Mouse (Mus musculus): ENCODE results near the gene Rorb.

The Rorb gene

DNA sequence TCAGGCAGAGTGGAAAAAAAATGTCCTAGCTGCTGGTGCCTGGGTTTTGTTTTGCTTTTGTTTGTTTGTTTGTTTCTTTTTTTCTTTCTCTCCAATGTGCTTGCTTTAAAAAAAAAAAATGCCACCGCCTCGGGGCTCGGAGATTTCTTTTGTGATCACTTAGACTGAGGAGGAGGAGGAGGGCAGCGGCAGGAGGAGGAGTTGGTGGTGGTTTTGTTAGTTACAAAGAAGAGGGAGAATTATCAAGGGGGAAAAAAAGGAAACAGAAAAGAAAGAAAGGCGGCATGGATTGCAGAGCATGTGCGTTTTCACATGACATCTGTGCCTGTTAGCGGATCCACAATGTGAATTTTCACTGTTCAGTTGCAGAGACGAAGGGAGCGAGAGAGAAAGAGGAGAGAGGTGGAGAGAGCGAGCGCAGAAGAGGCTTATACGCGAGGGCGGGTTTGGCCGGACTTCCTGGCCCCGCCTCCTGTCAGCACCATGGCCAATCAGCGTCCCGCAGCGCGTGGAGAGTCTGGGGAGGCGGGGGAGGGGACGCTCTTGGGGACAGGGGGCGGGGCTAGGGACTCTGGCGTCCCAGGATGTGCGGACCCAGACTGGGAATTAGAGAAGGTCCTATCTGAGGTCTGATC is at the start of gene Rorb:
Gene Rorb, minus strand, starts transcription at position 404 of the 635 bp plus-strand sequence.
- DNase-seq (ENCODE audit: low spot score), result peak; percentile 93

DNA sequence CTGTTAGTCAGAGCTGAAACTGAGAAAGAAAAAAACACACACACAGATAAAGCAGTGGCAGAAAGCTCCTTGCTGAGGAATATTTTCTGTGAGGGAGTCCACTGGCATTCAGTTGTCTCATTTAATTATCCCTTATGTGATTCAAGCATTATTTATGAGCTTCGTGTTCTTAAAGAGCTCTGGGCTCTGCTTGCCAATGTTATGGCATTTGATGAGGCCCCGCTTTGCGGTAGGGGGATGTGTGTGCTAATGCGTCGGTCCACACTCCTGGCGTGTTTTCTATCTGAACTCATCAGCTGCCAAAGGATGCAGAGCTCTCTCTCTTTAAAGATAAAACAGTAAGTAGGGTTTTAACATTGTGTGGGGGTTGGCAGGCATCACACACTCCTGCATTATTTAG is 37.9 kb upstream of the Rorb start:
- DNase-seq (ENCODE audit: low spot score), result no peak

DNA sequence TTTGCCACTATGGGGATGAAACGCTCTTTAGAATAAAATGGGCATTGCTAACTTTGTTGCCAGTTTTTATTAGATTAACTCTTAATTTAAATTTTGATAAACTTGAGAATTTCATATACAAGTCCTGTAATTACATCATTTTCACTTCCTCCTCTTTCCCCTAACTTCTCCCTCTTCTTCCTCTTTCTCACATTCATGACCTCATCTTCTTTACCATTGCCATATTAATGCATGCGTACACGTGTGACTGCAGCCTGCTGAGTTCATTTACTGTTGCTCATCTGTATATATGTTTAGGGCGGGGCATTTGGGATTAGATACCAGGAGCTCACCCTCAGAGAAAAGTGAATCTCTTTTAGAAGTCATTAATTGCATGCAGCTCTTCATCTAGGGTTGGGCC is 33.5 kb upstream of the Rorb start:
- no peak for DNase-seq (ENCODE audit: low spot score)

DNA sequence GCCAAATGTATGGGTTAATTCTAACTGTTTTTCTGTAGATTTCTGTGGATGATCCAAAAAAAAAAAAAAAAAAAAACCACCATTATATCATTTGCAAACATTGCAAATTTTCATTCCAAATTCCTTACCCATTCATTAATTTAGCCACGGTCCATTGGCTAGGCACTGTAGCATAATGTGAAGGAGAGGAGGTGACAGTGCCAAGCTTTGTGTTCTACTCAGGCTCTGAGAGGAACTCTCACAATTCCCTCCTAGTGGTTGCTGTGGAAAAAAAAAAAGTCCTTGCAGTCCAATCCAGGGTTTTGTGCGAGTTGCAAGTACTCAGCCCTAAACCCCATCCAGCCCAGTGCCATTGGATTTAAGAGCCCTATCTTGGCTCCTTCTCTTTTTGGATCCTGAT is 25.9 kb upstream of the Rorb start:
- DNase-seq (ENCODE audit: low spot score), result peak; percentile 5

DNA sequence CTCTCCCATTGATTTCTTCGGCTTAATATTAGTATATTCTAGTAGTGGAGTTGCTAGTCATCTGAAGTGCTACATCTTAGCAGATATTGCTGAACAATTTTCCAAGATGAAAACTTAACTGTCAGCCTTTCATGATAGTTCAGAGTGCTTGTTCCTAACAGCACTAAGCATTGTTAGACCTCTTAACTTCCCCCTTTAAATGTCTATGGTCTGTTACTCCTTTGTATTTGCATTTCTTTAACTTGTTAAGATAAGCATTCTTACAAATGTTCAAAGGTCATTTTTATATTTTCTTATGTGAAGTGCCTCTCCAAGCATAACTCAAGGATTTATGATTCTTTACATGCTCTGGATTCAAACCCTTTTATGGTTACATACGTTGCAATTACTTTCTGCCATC is 24.8 kb upstream of the Rorb start:
- no peak for DNase-seq (ENCODE audit: low spot score)

DNA sequence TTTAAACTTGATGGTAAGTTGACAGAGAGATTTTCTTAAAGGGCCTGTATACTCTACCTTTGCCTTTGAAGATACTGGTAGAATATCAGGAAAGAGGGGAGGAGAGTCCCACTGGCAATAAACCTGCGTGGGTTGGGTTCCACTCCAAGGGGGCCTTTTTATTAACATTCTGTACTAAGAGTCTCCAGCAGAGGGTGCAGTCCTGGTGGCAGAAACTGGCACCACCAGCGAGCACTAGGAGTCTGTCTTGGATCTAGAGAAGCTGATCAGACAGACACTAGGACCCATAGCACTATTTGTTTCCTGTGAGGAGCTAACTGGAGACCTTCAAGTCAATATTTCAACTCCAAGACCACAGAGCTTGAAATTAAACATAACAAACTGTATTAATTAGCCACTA is 11.3 kb upstream of the Rorb start:
- DNase-seq (ENCODE audit: low spot score), result no peak

DNA sequence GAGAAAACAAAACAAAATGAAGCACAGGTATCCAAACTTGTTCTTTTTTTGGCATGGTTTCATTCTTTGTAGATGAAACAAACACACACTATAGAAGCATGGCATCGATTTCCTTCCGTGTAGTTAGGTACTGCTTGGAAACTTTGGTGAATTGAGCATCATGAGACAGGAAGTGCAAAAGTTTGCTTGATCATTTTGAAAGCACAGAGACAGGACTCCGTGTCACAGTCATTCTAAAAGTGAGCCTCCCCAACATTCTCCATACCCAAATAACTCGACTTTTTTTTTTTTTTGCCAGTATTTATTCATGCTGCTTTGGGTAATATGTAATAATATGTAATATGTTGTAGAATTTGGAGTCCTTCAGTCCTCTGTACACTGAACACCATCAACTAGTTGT is 1.2 kb upstream of the Rorb start:
- DNase-seq (ENCODE audit: low spot score), result no peak

DNA sequence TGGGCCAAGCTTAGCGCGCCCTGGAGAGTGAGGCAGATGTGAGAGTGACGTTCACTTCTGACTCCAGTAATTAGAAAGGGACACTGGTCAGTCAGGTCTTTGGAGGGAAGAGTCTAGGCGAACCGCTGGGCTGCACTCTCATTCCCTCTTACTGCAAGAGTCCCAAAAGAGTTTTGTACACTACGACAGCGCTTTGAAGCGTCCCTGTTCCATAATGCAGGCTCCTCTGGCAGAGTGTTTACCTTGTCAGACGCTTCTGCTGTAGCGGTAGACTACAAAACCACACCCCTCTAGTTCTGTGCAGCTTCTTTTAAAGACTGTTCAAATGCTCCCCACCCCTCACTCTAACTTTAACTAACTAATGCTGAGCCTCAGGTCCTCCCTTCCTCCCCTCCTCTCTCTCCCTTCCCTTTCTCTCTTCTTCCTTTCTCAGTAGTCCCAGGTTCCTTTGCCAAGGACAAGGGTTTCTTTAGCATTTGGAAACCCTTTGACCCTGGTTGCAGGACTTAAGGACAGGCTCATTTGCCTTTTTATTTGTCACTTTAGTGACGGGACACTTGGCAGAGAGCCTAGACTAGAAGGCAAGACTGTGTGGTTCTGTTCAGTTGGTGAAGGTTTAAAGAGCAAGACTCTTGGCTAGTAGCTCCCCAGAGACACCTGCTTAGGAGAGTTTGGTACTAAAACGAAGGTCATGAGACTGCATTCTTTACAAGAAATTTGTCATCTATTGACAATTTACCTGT is 603 bp upstream of the Rorb start:
- no peak for DNase-seq (ENCODE audit: low spot score)

DNA sequence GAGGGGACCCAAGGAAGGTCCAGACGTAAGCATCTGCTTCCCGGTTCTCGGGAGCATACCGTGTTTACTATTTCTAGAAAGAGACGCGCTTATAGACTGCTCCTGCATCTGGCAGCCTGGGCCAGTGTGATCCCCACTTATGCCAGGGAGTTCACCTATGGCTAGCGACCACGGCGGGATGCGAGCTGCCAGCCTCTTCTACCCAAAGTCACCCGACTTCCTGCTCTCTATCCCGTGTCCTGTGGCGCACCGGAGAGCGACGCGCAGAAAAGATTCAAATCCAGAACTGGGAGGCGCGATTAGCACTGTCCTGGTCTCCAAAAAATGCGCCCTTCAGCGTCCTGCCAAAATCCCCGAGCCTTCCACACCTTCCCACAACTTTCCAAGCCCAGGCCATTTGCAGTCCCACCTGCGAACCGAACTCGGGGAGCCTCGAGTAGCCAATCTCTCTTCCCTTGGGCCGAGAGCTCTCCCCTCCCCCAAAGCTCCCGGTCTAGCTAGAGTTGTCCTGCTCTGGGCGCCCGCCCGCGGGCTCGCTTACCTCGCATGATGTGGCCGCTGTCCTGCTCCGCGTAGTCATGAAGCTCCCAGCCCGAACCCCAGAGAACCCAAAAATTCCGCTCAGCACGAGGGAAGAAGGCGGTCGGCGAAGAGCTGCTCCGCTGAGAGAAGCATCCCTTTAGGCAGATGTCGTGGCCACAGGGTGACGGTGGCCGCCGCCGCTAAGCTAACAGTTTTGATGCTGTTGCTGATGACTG is 806 bp downstream of the Rorb start:
- peak; percentile 49 for DNase-seq (ENCODE audit: low spot score)

DNA sequence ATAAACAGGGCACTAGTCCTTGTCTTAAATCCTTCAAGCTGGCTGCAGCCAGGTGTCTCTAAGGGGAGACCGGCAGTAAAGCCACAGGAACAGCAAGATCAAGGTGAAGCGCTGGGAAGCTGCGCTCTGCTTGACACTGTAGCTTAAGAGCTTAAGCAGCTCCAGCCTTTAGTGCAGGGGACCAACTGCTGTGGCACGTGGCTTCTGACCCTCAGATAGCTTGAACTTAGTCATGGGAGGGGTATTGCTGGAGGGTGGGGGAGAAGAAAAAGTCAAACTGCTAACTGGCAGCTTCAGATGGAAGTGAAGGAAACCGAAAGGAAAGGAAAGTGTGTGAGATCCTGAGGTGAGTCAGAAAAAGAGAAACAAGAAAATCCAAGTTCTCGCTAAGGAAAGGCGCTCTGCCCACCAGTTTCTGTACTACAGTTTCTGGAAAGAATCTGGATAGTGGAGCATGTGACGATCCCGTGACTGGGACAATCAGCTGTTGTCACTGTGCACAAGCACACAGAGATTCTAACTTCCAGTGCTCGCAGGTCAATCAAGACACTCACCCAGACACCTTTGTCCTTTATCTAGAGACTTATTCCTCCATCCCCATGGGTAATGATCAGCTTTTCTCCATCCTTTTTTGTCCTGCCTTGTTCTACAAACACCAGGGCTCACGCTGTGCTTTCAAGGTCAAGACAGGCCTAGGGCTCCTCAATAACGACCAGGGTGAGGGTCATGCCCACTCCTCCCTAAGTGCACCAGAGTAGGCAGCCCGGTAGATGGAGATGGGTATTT is 2.2 kb downstream of the Rorb start:
- peak; percentile 27 for DNase-seq (ENCODE audit: low spot score)

DNA sequence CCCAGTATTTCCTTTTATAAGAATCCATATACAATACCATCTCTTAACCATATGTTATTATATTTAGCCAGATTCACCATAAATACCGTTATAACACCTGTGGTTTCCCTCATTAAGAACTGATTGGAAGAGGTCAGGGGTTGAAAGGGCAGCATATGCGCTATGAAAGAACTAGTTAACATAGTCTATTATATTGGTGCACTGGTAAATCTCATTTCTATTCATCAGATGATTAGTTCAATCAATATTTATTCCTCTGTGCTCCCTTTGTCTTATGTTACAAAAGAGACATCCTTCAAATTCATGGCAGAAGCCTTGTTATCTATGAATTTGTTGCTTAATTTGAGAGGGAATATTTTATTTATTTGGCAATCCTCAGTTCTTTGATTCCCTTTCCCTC is 6.4 kb downstream of the Rorb start:
- no peak for DNase-seq (ENCODE audit: low spot score)

DNA sequence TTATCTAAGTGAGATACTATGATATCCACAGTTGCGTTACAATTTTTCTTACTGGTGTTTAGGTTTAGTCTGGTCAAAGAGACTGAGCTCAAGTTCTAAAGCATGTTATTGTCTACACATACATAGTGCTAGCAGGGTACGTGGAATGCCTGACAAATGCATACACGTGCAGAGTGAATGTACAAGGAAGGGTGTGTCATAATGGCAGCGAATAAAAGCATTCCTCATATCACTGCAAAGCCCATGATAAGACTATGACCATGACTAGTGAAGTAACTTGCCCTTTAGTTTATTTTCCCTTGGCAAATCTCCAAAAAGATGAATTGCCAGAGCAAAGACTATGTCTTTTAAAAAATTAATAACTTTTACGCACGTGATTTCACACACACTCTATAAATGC is 13.8 kb downstream of the Rorb start:
- no peak for DNase-seq (ENCODE audit: low spot score)

DNA sequence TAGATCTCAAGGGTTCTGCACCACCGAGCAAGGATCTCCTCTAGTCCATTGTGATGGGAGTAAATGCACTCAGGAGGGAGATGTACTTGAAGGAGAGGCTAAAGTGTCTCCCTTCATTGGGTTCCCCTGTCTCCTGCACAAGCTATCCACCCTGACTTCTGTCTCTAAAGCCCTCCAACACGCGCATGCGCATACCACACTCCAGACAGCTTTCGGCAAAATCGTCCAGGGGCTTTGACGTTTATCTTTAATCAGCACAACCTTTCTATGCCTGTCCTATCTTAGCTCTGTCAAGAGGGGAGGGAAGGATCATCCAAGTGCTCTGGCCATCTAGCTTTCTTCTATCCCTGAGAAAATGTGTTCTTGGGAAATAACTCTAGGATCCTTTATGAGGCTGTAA is 21.6 kb downstream of the Rorb start:
- no peak for DNase-seq (ENCODE audit: low spot score)

DNA sequence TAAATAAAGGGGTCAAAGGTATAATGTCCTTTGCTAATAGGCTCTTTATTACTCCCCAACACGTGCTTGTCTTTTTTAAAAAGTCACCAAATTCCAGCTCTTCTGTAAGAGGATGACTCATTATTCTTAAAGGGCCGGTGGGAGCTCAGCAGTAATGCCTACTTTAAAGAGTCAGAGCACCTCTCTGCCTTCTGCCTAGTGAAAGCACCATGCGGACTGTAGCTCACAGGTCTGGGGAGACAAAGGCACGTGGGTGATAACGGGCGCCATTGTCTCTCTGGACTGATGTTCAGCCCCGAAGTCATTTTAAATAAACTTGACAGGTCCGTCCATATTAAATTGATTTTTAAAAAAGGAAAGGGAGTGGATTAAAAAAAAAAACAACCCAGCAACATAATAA is 33.1 kb downstream of the Rorb start:
- no peak for DNase-seq (ENCODE audit: low spot score)

DNA sequence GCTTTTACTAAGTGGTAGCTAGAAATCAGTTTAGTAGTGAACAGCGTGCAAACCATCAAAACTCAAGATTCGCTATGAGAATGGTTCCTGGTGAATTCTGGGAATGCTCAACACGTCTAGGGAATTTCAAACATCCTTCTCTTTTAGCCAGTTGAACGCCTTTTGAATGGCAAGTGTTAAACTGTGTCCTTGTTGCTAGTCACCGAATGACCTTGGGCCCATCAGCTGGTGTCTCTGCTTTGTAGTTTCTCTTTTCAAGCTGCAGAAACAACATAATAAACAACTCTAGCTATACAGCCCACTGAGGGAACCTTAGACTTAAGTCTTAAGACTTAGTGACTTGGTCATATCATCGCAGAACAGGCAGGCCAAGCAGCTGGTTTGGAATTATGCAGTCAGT is 36.2 kb downstream of the Rorb start:
- no peak for DNase-seq (ENCODE audit: low spot score)

DNA sequence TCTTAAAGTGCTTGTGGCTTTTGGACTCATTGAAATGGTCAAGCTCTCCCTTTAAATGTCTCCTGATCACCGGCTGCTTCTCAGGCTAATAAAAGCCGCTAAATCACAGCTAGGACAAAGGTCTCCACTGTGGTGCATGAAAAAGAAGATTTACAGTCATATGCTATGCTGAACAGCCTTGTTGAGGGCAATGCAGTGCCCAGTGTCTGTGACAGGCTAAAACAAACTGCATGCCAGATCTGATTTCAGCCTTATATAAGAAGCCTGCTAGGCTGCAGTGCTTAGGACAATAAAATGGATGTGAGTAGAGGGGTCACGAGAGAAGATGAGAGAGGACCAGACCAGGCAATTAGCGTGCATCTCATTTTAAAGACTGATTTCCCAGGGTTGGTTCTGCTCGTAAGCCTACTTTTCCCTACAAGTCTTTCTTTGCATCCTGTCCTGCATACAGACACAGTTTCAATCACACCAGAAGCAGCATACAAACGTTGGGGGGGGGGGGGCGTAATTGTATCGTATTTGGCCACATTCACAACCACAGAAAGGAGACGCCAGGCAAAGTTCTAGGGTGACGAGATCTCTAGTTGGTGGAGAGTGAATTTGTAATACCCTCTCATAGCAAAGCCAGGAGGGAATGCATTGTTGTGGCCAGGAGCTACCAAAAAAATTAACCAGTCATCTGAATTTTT is 52.1 kb downstream of the Rorb start:
- peak; percentile 8 for DNase-seq (ENCODE audit: low spot score)

DNA sequence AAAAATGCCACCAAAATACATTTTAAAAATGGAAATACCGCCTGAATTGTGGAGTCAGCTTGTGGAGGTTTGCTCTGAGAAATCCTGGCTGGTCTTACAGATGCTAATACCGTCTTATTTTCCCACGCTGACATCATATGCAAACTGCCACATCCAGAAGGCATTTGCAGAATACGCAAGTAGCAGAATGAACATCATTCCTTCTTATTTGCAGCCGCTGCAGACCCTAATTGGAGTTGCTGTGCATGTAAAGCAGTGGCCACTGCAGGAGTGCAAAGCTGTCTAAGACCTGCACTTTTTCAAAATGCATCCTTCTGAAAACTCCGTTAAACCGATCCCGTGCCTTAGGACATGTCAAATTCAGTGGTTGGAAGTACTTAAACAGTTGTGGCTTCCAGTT is 52.8 kb downstream of the Rorb start:
- DNase-seq (ENCODE audit: low spot score), result no peak

DNA sequence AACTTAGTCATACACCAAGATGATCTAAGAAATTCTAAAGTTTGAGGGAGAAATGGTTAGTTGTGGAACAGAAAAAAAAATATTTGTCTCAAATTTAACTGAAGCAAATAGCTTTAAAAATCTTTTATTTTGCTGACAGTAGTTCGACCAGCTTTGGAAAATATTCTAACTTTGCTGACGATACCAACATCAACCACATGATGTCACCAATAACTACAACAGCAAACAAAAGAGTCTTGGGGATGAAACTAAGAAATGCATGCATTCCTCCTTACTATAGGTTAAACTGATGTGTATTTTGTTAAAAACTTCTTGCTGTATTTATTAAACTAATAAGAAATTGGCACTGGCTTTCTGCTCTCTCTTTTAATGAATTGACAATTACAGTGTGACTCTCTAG is 67.9 kb downstream of the Rorb start:
- DNase-seq (ENCODE audit: low spot score), result peak; percentile 11

DNA sequence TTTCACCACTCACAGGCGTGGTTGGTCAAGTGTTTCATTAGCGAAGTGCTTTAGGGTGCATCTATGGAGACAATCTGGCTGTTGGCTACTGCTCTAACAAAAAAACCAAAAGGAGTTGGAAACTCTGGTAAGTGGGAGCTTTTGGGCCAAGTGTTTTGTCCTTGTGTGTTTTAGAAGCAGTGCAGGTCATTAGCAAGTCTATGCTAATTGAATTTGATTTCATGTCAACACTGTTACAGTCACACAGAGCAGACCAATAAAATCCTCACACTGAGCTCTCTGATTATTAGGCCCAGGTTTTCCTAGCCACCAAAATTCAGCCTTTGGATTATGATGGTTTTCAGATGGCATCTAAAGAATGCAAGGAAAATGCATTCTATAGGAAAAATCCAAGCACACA is 70.2 kb downstream of the Rorb start:
- no peak for DNase-seq (ENCODE audit: low spot score)

DNA sequence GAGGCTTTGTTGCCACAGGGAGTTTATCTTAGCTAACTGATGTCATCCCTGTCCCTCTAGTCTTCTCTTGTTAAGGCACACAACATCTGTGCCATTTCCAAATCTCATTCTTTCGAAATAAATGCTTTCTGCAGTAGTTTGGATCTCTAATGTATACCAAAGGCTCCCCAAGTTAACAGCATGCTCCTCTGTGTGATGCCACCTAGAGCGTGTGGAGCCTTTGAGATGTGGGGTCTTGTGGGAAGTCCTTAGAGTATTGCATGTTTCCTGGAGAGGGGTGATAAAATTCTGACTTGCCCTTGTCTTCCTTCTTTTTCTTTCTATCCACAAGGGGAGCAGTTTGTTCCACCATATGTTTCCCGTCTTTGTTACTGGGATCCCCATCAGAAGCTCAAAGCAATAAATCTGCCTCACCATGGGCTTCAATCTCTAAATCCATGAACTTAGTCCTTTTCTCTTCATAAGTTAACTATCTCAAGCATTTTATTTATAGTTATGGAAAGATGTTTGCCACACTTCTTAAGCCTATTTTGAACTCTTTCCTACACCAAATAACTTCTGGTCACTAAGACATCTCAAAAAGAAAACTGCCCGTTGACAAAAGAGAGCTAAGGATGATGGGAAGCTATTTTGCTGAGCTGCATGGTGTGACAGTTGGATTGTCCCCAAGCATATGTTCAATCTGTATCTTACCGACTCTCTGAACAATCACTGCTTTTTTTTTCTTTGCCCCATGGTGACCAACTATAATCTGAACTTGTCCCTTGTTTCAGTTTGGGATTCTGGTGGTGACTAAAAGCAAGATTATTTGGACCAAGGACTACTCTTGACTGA is 76.3 kb downstream of the Rorb start:
- no peak for DNase-seq (ENCODE audit: low spot score)

DNA sequence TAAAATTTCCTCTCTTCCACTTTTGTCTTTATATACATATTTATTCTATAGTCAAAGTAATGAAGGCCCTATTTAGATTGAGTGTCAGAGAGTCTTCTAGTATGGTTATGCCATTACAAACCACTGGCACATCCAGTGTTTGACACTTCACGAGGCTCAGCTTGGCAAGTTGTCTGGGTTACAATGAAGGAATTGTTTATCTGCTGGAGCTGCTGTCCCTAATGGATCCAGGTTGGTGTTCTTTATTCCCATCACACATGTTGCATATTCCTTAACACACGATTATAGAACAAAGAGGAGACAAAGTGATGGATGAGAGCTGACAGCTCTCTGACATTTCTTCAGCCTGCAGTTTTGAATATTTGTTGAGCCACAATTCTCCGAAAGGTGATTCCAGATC is 77.0 kb downstream of the Rorb start:
- DNase-seq (ENCODE audit: low spot score), result no peak

Data from embryo, embryonic 10 days (tissue).